Mouse (Mus musculus): ENCODE results near the gene 1700025C18Rik. TPM values are rescaled to one million over a fixed set of nuclear protein-coding genes. Genes with fewer than 3 reads are reported as not detected.

The 1700025C18Rik gene
- polyA plus RNA-seq (2015; fragmentation: Nextera tagmentation; extraction: Ambion mirVana), result not detected in 2 replicates

DNA sequence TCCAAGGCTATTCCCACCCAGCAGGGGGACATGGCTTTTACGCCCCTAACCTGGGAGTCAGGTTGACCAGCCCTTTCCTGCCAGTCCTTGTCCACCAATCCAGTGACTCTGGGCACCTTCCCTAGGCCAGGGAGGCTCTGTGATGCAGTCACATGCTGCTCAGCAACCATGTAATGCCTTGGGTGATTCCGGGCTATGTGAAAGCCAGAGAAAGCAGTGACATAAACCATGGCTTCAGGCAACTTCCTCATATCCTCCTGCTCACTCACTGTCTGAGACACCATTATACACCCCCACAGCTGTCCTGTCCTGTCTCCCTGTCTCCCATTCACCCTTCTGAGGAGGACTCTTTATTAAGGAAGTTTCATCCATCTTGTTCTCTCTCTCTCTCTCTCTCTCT lies at the start of gene 1700025C18Rik:
1700025C18Rik (minus strand) TSS at position 101 of the 400 bp plus-strand sequence.
- WGBS (ENCODE audit: insufficient replicate concordance), result 51% methylated on average over 2 of the region's 2 CpGs
- Histone ChIP-seq H3K27me3 (ENCODE audit: control insufficient read depth, insufficient read depth, low read depth, low read length) (no peaks in the 10 kb centered on the region; the same call in 1 of the 2 replicates), H3K4me1 (ENCODE audit: control insufficient read depth, low read depth, low read length) (no peaks in the 10 kb centered on the region), H3K36me3 (ENCODE audit: control insufficient read depth, insufficient read depth) (no peaks in the 10 kb centered on the region), H3K4me2 (ENCODE audit: low read depth, low read length) (no peak within 1 kb of the TSS), H3K27ac (ENCODE audit: low read length) (no peak within 1 kb of the TSS), H3K4me3 (ENCODE audit: low read depth, low read length) (no peak within 1 kb of the TSS), H3K9me3 (replicated peaks; ENCODE audit: control insufficient read depth, low read length) (no peaks in the 10 kb centered on the region), H3K9ac (ENCODE audit: low read depth, low read length) (no peak within 1 kb of the TSS)
- ATAC-seq (ENCODE audit: low read depth), result no peak

DNA sequence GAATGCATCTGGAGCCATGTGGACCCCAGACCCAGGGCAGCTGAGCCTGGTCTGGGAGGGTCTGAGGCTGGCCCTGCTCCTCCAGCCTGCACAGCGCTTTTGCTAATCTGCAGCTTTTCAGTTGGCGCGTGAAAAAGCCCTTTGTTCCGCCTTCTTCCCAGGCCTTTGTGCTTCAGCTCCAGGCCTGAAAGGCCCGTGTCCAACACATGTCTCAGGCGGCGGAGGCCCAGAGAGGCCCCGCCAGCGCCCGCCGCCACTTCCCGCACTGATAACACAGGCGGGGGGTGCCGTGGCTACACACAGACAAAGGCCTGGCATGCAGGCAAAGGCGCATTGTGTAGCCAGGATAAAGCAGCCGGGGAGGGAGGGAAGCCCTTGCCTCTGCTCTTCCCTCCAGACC lies 45.5 kb upstream of the 1700025C18Rik start:
- Histone ChIP-seq H3K4me2 (ENCODE audit: low read depth, low read length) (no peak overlapping the region), H3K4me3 (ENCODE audit: low read depth, low read length) (no peak overlapping the region), H3K4me1 (ENCODE audit: control insufficient read depth, low read depth, low read length) (peaks cover 3% of the 10 kb centered on the region), H3K9ac (ENCODE audit: low read depth, low read length) (no peak overlapping the region), H3K27me3 (ENCODE audit: control insufficient read depth, insufficient read depth, low read depth, low read length) (peaks cover 4% of the 10 kb centered on the region; the same call in 1 of the 2 replicates), H3K27ac (ENCODE audit: low read length) (no peak overlapping the region), H3K36me3 (ENCODE audit: control insufficient read depth, insufficient read depth) (no peaks in the 10 kb centered on the region), H3K9me3 (replicated peaks; ENCODE audit: control insufficient read depth, low read length) (no peaks in the 10 kb centered on the region)
- WGBS (ENCODE audit: insufficient replicate concordance), result 8% methylated on average over 16 of the region's 16 CpGs
- ATAC-seq (ENCODE audit: low read depth), result no peak

DNA sequence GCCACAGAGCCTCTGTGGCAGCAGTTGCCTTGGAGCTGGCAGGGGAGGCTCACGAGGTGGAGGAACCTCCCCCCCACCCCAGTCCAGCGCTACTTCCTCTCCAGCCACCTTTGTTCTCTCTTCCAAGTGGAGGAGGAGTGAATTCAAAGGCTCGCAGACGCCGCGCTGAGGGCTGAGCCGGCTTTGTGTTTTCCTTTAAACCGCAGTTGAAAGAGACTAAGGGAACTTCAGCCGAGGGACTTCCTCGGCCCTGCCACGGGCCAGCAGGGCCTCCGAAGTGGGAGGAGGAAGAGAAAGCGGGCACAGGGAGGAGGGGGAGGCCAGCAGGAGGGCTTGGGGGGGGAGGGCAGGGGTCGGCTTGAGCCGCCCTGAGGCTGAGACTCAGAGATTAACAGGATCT lies 43.0 kb upstream of the 1700025C18Rik start:
- Histone ChIP-seq H3K27ac (ENCODE audit: low read length) (no peak overlapping the region), H3K9me3 (replicated peaks; ENCODE audit: control insufficient read depth, low read length) (no peaks in the 10 kb centered on the region), H3K4me3 (ENCODE audit: low read depth, low read length) (no peak overlapping the region), H3K4me1 (ENCODE audit: control insufficient read depth, low read depth, low read length) (peaks cover 3% of the 10 kb centered on the region), H3K4me2 (ENCODE audit: low read depth, low read length) (no peak overlapping the region), H3K36me3 (ENCODE audit: control insufficient read depth, insufficient read depth) (no peaks in the 10 kb centered on the region), H3K9ac (ENCODE audit: low read depth, low read length) (no peak overlapping the region), H3K27me3 (ENCODE audit: control insufficient read depth, insufficient read depth, low read depth, low read length) (peaks cover 4% of the 10 kb centered on the region; the same call in 1 of the 2 replicates)
- 2% methylated on average over 15 of the region's 15 CpGs for WGBS (ENCODE audit: insufficient replicate concordance)
- ATAC-seq (ENCODE audit: low read depth), result no peak

DNA sequence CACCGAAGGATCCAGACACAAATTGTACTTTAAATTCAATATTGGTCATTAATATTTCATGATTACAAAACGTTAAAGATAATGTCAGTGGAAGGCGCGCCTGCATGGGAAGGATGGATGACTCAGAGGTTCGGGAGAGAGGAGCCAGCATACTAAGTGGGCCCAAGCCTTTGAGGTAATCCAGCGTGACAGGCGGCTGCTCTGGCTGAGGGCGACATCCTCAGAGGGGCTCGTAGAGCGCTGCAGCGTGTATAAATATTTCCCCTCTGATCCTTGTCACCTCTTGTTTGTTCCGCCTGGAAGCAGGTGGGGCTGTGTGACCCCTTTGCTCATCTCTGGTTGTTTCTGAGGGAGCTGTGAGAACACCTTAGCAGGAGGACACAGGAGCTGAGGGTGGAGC lies 40.9 kb upstream of the 1700025C18Rik start:
- H3K9me3 ChIP-seq (replicated peaks; ENCODE audit: control insufficient read depth, low read length), result no peaks in the 10 kb centered on the region
- H3K4me3 ChIP-seq (ENCODE audit: low read depth, low read length), result no peak overlapping the region
- no peaks in the 10 kb centered on the region for H3K36me3 ChIP-seq (ENCODE audit: control insufficient read depth, insufficient read depth)
- peaks cover 4% of the 10 kb centered on the region; the same call in 1 of the 2 replicates for H3K27me3 ChIP-seq (ENCODE audit: control insufficient read depth, insufficient read depth, low read depth, low read length)
- no peak overlapping the region for H3K27ac ChIP-seq (ENCODE audit: low read length)
- H3K4me2 ChIP-seq (ENCODE audit: low read depth, low read length), result no peak overlapping the region
- peaks cover 2% of the 10 kb centered on the region for H3K4me1 ChIP-seq (ENCODE audit: control insufficient read depth, low read depth, low read length)
- no peak for ATAC-seq (ENCODE audit: low read depth)
- 51% methylated on average over 12 of the region's 12 CpGs for WGBS (ENCODE audit: insufficient replicate concordance)
- no peak overlapping the region for H3K9ac ChIP-seq (ENCODE audit: low read depth, low read length)

DNA sequence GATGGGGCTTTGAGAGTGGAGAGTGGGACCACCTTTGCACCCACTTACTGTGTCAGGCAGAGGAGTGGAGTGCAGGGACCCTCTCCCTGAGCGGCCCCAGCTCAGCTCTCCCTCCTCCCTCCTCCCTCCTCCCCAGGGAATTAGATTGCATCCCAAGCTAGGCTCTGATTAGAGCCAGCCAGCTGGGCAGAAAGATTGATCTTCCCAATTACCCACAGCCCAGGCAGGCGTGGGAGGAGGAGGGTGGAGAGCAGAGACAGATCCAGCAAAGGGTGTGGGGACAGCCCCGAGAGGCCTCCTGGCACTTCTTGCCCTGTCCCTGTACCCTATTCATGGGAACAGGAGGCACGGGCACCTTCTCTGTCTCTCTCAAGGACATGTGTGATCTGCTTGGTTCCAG lies 38.6 kb upstream of the 1700025C18Rik start:
- no peaks in the 10 kb centered on the region for H3K27me3 ChIP-seq (ENCODE audit: control insufficient read depth, insufficient read depth, low read depth, low read length)
- no peak for ATAC-seq (ENCODE audit: low read depth)

DNA sequence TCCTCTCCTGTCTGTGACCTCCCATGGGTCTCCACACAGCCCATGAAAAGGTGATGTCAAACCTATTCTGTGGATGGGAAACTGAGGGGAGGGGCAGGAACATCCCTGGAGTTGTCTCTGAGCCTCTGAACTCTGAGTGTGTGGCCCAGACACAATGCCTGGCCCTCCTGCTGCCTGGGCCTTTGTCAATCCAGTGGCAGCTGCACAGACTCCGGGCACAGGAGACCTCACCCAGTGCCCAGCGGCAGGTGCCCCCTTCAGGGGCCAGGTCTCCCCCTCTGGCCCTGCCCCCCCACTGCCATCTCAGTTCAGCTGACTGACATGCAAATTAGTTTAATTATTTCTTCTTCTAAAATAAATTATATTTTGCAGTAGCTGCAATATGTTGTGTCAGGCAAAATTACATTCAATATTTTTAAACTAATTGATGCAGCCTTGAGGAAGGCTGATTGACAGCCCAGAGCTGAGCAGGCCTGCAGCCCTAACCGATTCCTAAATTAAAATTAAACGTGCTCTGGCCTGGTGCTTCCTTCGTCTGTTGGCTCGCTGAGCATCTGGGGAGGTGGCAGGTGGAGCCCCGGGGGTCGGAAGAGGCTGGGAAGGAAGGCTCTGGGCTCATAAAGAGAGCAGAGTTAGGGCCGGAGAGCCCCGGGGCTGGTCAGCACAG lies 36.5 kb upstream of the 1700025C18Rik start:
- no peak for ATAC-seq (ENCODE audit: low read depth)
- Histone ChIP-seq H3K36me3 (ENCODE audit: control insufficient read depth, insufficient read depth) (no peaks in the 10 kb centered on the region), H3K27ac (ENCODE audit: low read length) (no peak overlapping the region), H3K9me3 (replicated peaks; ENCODE audit: control insufficient read depth, low read length) (no peaks in the 10 kb centered on the region), H3K4me1 (ENCODE audit: control insufficient read depth, low read depth, low read length) (no peaks in the 10 kb centered on the region), H3K9ac (ENCODE audit: low read depth, low read length) (no peak overlapping the region), H3K27me3 (ENCODE audit: control insufficient read depth, insufficient read depth, low read depth, low read length) (no peaks in the 10 kb centered on the region), H3K4me3 (ENCODE audit: low read depth, low read length) (no peak overlapping the region), H3K4me2 (ENCODE audit: low read depth, low read length) (no peak overlapping the region)
- WGBS (ENCODE audit: insufficient replicate concordance), result 41% methylated on average over 10 of the region's 10 CpGs

More for the DNA sequence above, 38.6 kb upstream of the 1700025C18Rik start:
- no peak overlapping the region for H3K27ac ChIP-seq (ENCODE audit: low read length)
- WGBS (ENCODE audit: insufficient replicate concordance), result 53% methylated on average over 4 of the region's 4 CpGs
- H3K9ac ChIP-seq (ENCODE audit: low read depth, low read length), result no peak overlapping the region
- no peak overlapping the region for H3K4me2 ChIP-seq (ENCODE audit: low read depth, low read length)
- no peaks in the 10 kb centered on the region for H3K4me1 ChIP-seq (ENCODE audit: control insufficient read depth, low read depth, low read length)
- H3K4me3 ChIP-seq (ENCODE audit: low read depth, low read length), result no peak overlapping the region
- no peaks in the 10 kb centered on the region for H3K9me3 ChIP-seq (replicated peaks; ENCODE audit: control insufficient read depth, low read length)
- H3K36me3 ChIP-seq (ENCODE audit: control insufficient read depth, insufficient read depth), result no peaks in the 10 kb centered on the region

DNA sequence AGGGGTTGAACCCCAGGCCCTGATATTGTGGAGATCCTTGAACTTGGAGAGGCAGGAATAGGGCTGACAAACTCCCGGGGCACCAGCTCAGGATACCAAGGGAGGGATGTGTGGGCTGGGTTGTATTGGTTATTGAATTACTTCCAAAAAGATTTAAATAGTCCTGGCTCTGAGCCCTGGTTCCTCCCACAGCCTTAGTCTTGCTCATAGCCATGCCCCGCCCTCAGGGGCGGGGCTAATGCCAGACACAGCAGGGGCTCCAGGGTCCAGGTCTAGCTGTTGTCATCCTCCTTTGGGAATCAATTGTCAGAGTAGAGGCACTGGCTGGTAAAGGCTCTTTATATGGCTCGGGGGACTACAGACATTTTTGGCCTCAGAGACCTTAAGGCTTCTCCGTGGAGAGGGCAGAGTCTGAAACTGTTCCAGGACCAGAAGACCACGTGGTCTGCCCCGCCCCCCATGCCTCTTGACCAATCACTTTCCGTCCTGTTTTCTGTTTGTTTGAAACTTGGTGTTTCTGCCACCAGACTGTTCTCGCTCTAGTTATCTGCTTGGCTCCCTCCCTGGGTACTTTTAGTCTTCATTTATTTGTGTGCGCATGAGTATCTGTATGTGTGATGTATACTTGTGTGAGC lies 30.8 kb upstream of the 1700025C18Rik start:
- peaks cover 1% of the 10 kb centered on the region for H3K27me3 ChIP-seq (ENCODE audit: control insufficient read depth, insufficient read depth, low read depth, low read length)

DNA sequence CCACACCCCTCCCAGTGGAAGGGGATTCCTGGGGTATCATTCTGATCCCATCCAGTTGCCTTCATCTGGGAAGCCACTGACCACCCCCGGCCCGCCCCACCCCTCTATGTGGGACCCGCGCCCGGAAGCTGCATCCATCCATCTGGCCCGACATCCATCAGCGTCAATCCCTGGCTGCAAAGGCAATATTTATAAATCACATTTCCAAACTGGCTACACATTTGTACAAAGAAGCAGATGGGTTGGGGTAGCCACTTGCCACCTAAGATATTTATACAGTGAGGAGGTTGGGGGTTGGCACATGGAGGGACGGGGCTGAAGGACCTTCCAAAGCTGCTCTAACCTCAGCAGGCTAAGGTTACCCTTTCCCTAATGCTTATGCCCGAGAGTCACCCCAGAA lies 30.2 kb upstream of the 1700025C18Rik start:
- Histone ChIP-seq H3K9ac (ENCODE audit: low read depth, low read length) (no peak overlapping the region), H3K27ac (ENCODE audit: low read length) (no peak overlapping the region), H3K36me3 (ENCODE audit: control insufficient read depth, insufficient read depth) (no peaks in the 10 kb centered on the region), H3K4me3 (ENCODE audit: low read depth, low read length) (no peak overlapping the region), H3K4me1 (ENCODE audit: control insufficient read depth, low read depth, low read length) (no peaks in the 10 kb centered on the region), H3K27me3 (ENCODE audit: control insufficient read depth, insufficient read depth, low read depth, low read length) (peaks cover 3% of the 10 kb centered on the region), H3K9me3 (replicated peaks; ENCODE audit: control insufficient read depth, low read length) (no peaks in the 10 kb centered on the region), H3K4me2 (ENCODE audit: low read depth, low read length) (no peak overlapping the region)
- no peak for ATAC-seq (ENCODE audit: low read depth)
- WGBS (ENCODE audit: insufficient replicate concordance), result 68% methylated on average over 9 of the region's 9 CpGs

More for the DNA sequence above, 30.8 kb upstream of the 1700025C18Rik start:
- H3K4me3 ChIP-seq (ENCODE audit: low read depth, low read length), result no peak overlapping the region
- H3K9me3 ChIP-seq (replicated peaks; ENCODE audit: control insufficient read depth, low read length), result no peaks in the 10 kb centered on the region
- no peak overlapping the region for H3K27ac ChIP-seq (ENCODE audit: low read length)
- no peak for ATAC-seq (ENCODE audit: low read depth)
- WGBS (ENCODE audit: insufficient replicate concordance), result 21% methylated on average over 10 of the region's 10 CpGs
- no peak overlapping the region for H3K4me2 ChIP-seq (ENCODE audit: low read depth, low read length)
- H3K36me3 ChIP-seq (ENCODE audit: control insufficient read depth, insufficient read depth), result no peaks in the 10 kb centered on the region
- H3K4me1 ChIP-seq (ENCODE audit: control insufficient read depth, low read depth, low read length), result no peaks in the 10 kb centered on the region
- no peak overlapping the region for H3K9ac ChIP-seq (ENCODE audit: low read depth, low read length)

DNA sequence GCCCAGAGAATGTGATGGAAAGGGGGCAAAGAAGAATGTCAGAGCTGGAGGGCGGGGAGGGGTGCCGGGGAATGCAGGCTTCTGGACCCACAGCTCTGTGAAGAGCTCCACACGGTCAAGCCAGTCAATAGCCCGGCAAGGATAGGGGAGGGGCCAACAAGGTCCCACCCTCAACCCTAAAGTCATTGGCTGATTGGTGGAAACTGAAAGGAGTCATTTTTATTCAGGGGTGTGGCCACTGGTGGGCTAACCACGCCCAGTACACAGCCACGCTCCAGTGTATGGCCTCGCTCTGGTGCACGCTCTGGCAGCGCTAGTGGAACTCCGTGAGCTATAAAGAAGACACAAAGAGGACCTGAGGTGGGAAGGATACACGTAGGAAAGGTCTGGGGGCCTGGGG lies 23.2 kb upstream of the 1700025C18Rik start:
- no peak for ATAC-seq (ENCODE audit: low read depth)
- Histone ChIP-seq H3K9ac (ENCODE audit: low read depth, low read length) (no peak overlapping the region), H3K36me3 (ENCODE audit: control insufficient read depth, insufficient read depth) (no peaks in the 10 kb centered on the region), H3K9me3 (replicated peaks; ENCODE audit: control insufficient read depth, low read length) (no peaks in the 10 kb centered on the region), H3K27me3 (ENCODE audit: control insufficient read depth, insufficient read depth, low read depth, low read length) (peaks cover 47% of the 10 kb centered on the region), H3K4me2 (ENCODE audit: low read depth, low read length) (no peak overlapping the region), H3K4me1 (ENCODE audit: control insufficient read depth, low read depth, low read length) (no peaks in the 10 kb centered on the region), H3K4me3 (ENCODE audit: low read depth, low read length) (no peak overlapping the region), H3K27ac (ENCODE audit: low read length) (no peak overlapping the region)
- WGBS (ENCODE audit: insufficient replicate concordance), result 12% methylated on average over 11 of the region's 11 CpGs
